Mouse (Mus musculus): ENCODE measurements at regions not wholly inside any gene's neighbourhood (a gene's known extent, or its start where the extent isn't known, plus 50 kb on each side); places are given as distances from the start of the nearest gene placed in this dataset.

DNA sequence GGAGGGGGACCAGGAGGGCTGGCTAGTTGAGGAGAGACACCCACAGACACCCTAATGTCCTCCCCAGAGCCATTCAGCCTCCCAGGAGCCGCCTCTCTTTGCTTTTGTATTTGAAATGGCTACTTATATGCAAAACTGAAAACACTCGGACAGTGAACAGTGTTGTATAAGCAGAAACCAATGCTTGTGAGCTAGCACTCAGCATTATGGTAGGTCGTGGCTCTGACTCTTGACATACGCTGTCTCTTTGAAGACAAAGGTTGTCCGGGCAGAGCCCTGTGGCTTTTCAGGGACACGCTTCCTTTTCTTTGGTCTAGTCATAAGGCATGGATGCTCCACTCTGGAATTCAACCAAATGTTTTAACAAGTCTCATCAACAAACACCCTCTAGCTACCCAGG lies 235.4 kb upstream of the Rgma start:
- DNase-seq (ENCODE audit: low spot score): no peak

DNA sequence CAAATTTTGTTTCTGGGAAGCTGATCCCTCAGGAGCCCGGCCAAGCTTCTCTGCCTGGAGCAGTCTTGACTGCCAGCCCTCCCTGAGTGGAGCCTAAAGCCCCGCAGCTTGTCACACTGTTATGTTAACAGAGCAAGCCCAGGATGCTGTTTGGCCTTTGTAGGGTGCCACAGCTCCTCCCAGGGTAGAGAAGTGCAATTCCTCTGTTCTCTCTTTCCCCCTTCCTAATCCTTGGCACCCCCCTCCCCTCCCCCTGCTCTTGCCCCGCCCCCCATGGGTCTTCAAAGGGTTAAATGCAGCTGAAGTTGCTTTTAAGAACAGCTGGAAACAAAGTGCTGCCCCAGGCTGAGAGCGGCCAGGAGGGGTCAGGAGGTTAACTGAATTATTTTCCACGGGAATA lies 234.1 kb upstream of the Rgma start:
- no peak for DNase-seq (ENCODE audit: low spot score)

DNA sequence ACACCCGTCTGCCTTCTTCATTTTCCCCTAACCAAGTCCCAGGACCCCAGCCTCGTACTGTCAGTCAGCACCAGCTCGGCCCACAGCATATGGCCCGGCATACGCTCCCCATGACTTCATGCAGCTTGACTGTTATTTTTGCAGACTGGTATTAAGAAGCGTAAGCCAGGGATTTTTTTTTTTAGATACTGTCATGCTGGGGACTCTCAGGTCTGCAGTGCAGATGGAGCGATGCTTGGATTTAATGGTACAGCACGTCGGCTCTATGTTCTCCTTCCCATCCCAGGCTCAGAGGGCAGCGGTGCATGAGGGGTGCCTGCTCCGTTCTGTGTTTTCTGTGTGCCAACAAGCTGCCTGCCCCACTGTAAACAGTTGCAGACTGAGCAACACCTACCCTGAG lies 231.4 kb upstream of the Rgma start:
- no peak for DNase-seq (ENCODE audit: low spot score)

DNA sequence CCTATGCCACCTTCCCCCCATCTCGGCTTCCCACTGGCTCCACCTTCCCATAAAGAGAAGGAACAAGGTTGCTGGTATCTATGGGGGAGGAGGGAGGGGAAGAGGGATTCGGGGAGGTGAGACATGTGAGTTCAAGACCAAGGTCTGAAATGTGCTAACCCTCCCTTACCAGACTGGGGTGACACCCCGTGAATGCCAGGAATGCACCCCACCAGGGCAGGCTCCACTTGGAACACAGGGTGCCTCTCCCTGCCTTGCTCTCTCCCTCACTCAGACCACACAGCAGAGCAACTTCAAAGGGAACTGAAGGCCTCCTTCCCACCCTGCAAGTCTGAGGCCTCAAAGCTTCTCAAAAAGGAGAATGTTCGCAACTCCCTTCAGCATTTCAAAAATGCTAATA lies 230.5 kb upstream of the Rgma start:
- no peak for DNase-seq (ENCODE audit: low spot score)

DNA sequence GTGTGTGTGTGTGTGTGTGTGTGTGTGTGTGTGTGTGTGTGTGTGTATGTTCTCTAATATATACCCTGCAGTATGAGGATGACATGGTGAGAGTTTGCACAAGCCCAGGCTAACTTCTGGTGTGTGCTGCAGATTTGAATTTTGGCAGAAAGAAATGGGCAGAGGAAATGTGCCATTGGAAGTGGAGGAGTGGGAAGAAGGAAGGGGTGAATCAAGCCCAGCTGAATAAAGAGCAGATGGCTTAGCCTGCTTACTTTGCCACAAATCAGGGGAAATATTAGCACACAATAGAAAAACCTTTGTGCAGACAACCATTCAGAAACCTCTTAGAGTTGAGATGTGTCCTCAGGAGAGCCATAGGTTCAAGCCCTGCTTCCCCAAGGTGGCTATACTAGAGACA lies 228.1 kb upstream of the Rgma start:
- DNase-seq (ENCODE audit: low spot score): no peak

DNA sequence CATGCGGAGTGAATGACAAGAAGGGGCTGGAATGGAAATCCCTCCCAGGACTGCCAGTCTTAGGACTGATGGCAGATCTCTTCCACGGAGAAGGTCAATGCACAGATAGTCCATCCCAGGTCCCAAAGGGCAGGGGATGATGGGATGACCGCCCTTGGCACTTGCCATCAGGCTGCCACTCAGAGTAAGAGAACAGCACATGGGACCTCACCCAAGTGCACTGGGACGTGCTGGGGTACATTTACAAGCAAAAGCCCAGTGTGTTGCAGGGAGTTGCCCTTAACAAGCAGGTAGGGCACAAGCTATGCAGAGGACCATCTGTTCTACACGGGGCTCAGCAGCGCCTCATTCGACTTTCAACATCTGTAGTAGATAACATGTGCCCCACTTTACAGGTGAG lies 224.9 kb upstream of the Rgma start:
- no peak for DNase-seq (ENCODE audit: low spot score)

DNA sequence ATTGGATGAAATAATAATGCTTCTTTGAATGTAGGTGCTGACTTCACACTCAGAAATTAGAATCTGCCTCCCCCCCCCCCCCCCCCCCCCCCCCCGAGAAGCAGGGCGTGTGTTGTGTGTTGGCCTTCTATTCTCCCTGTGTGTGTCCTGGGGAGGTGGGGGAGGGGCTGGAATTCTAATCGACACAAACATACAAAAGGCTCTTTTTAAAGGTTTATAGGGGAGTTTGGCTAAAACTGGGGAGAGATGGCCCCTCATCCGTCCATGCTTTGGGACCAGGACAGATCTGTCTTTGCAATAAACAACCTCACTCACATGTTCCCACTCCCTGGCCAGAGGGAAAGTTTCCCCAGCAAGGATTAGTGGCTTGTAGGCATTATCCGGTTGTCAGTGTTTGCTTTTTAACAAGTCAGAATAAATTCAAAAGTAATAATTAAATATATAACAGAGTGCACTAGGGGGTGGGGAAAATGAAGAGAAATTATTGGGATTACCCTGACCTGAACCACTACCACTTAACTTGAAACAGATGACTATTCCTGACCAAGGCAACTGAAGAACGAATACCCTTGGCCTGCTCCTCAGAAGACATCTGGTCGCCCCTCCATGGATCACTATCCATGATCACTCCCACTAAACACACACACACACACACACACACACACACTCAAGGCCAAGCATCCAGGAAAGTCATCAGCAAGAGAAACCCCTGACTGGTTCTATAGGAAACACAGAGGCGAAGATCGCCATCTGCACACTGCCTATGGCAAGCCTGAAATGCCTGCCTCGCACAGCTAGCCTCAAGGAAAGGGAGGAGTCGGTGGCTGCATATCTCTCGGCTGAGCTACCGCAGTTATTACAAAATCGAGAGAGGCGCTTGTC lies 223.5 kb upstream of the Rgma start:
- no peak for DNase-seq (ENCODE audit: low spot score)

DNA sequence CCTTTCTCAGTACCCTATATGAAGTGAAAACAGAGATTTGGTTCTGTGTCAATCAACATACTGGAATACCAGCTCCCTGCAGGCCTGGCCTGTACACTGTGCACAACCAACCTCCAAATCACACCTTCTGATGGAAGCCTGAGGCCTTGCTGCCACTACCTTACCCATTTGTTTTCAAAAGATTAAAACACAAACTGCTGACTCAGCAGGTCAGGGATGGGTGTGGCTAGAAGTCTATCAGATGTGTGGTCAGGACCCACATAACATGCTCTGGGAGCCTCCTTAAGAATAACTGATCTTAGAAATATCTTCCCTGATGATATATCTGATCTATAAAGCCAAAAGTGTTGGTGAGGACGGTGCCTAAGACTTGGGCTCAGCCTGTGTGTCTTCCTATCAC lies 221.6 kb upstream of the Rgma start:
- DNase-seq (ENCODE audit: low spot score): no peak

DNA sequence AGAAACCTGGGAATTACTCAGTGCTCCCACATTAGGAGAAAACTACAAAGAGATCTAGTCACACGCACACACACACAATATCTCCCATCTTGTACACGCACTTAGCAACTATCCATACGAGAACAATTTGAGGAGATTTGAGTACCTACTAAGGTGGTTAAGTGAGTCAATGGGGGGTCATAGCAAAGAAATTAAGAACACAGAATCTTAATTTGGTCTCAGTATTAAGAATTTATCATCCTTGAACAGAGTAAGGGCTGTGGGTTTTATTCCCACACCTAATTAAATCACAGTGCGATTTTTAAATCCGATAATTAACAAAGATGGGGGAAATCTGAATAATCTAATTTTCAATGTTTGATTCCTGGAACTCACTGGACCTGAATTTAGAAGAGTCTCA lies 216.5 kb upstream of the Rgma start:
- no peak for DNase-seq (ENCODE audit: low spot score)

DNA sequence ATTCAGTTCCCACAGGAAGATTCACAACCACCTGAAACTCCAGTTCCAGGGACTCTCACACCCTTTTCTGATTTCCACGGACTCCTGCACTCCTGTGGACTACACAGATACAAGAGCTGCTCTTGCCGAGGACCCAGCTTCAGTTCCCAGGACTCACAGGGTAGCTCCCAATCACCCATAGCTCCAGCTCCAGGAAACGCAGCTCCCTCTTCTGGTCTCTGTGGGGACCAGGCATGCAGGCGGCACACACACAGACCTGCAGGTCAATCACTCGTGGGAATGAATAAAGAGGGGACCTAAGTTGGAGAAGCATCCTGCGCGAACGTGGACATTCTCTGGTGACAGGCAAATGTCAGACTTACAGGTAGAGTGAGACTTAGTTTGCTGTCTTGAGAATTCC lies 214.3 kb upstream of the Rgma start:
- no peak for DNase-seq (ENCODE audit: low spot score)

DNA sequence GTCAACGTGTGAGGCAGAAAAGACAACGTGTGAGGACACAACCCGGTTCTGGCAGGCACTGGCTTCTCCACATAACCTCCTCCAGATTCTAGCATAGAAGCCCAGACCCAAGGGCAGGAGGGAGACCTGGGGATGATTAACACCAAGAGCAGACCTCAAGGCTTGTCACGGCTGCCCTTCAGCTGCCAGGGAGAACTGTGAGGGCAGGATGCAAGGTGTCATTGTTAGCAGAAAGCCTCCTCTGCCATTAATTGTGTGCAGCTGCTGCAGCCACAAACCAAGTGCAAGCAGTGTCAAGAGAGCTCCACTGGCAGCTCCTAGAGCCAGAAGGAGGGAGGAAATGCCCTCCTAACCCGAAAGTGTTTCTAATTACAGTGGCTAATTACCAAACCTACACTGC lies 211.6 kb upstream of the Rgma start:
- no peak for DNase-seq (ENCODE audit: low spot score)

DNA sequence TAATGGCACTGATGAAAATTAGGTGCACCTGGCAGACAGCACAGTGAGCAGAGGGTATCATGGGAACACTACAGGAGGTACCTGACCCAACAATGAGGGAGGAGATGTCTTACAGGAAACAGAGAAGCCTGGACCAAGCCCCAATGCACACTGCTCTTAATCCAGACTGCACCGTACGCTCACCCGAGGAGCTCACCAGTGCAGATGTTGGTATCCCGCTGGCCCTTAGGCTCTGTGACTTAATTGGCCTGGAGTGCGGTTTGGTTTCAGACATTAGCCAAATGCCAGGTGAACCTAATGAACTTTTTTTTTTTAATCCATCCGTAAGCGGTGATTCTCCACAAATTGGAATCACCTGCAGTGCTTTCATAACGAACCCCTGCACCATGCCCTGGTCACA lies 209.8 kb upstream of the Rgma start:
- no peak for DNase-seq (ENCODE audit: low spot score)

DNA sequence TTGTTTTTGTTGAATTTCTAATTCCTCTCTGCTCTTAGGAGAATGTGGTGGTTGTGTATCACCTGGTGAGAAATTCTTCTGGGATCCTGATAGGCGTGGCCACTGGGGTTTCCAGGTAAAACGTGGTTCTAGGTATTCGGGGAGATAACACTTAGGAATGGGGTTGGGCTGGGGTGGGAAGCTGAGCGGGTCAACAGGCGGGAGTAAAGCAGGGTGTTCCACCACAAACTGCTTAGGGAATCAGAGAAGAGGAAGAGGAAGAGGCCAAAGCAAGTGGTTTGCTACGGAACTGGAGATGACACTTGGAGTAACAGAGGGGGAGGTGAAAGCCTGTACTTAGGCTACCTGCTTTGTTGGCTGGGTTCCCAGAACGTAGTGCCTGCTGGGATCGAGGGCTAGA lies 205.9 kb upstream of the Rgma start:
- no peak for DNase-seq (ENCODE audit: low spot score)

DNA sequence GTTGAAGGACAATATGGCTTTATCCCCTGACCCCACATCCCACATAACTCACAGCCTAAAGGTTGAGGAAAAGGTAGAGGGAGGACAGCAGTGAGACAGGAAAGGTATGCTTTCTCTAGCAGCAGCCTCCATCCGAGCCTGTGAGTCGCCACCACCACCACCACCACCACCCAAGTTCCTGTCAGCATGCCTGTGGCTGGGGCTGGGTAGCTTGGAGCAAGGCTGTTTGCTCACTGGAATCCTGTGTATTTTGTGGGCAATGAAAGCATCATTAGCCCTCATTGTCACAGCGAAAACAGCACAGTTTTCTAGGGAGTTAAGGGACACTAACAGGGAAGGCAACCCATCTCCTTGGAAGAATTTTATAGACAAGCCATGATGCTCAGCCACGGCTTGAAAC lies 202.7 kb upstream of the Rgma start:
- no peak for DNase-seq (ENCODE audit: low spot score)

DNA sequence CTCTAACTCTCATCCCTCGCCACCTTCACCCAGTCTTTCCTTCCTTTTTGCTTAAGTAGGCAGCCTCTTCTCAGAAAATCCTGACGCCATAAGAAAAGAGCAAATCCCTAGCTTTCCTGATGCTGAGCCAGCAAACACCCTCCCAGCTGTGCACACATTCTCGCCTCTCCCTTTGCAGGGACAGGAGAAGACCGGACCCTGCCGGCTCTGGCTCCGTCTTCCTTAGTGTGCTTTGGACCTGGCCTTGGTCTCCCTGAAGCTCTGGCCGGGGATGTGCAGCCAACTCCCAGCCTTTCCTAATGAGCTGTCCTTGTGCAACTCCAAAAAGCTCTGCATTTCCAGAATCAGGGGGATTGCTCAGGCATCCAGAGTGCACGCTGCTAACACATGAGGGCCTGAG lies 191.5 kb upstream of the Rgma start:
- peak; percentile 31 for DNase-seq (ENCODE audit: low spot score)

DNA sequence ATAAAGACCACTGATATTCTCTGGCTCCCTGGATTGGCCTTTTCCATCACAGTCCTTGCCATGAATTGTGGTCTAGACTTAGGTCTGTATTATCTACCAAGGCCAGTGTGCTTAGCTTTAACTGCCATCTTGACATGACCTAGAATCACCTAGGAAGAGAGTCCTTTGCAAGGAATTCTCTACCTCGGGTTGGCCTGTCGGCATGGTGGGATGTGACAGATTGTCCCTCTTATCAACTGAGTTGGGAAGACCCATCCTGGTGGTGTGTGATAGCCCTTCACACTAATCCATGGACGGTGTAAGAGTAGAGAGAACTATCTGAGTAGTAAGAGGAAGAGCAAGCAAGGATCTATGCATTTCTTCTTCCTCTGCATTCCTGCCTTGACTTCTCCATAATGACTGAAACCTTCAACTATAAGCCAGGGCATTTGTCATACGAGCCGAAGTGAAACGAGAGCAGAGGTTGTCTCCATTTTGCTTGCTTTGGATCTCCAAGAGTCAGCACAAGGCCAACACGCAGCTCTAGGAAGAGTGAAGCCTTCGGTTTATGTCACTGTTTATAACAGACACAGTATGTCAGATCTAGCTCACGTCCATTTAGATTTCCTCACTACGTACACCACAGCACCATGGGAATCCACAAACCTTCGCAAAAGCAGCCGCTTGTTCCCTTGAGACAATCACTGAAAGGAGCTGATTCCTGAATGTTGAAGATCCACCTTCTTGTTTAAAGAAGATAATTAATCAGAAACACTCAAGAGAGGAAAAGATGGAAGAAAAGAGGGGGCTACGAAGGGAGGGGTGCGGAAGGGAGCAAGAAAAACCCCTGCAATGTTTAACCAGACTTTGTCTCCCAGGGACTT lies 190.9 kb upstream of the Rgma start:
- no peak for DNase-seq (ENCODE audit: low spot score)

DNA sequence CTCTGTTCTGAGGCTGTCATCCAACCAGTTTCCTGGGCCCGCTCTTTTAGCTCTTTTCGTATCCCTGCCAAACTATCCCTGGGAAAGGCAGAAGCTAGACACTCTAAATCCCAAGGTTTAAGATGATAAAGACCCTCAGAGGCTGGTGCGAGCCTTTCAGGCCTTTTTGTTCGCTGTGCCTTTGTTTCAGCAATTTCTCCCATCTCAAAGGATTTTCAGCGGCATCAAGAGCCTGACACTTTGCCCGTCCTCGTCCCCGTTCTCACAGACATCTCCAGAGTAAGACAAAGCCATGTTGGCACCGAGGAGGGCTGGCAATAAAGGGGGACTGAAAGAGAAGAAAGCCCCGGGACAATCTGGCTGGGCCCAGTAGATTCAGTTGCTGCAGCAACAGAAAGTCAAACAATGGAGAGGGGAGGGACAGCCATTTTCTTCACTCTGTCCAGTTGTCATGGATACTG lies 190.2 kb upstream of the Rgma start:
- DNase-seq (ENCODE audit: low spot score): no peak

DNA sequence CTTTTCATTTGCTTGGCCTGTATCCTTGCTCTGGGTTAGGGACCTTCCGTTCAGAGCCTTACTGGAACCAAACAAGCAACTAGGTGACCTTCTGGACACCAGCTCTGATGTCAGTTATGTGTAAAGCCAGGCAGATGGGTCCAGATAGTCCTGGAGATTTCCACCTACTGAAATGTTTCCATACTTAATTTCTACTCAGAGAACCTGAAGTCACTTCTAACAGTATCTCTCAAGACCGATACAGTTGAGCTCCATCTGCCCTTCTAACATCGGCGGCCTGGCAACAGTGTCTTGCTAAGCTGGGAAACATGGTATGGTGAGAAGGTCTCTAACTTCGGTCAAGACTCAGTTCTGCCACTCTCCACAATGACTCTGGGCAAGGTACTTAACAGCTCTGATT lies 189.7 kb upstream of the Rgma start:
- no peak for DNase-seq (ENCODE audit: low spot score)

DNA sequence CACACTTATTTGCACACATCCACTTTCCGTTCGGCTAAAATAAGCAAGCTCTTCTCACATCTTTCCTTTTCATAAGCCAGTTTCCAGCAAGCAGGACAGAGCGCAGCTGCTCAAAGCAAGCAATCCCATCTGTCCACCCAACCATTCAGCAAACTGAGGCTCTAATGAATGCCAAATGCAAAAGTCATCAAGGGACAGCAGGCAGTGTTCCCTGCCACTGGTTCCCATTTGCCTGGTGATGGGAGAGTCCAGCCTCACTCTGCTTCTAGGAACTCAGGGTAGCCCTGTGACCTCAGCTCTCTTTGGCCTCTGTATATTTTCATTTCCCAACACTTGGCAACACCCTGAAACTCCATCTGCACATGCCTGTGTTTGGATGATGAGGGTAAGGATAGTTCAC lies 188.8 kb upstream of the Rgma start:
- DNase-seq (ENCODE audit: low spot score): no peak

DNA sequence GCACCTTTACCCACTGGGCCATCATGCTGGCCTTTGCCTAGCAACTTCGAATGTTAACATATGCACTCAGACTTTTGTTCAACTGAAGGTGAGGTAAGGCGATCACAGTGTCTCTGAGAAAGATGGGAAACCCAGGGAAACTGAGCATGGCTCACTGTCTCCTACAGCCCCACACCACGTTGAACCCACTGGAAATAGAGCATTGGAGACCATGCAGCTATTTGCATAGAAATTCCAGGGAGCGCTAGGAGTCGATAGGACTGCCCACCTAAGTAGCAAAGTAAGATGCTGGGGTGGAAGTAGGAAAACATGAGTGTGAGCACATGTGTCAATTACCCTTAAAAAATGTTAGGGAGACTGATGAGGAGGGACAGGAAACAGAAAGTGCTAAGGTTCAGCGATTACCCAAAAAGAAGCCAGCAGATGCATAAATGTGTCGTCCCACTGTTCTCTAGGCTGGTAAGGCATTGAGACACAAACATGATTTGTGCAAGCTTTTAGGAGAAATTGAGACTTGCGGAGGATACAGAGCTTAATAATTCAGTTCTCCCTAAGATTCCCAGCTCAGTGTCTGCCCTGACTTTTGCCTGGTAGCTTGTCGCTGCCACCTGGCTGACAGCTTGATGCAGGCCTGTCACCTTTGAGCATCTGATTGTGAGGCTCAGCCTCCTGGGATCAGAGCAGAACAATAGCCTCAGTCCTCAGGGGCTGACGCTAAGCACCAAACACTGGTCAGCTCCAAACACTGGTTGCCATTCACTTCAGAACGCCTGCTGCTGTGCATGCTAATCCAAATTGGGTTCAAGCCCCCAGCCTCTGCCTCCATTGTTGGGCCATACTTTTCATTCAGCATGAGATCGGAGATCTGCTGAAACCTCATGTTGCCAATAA lies 183.7 kb upstream of the Rgma start:
- DNase-seq (ENCODE audit: low spot score): no peak

DNA sequence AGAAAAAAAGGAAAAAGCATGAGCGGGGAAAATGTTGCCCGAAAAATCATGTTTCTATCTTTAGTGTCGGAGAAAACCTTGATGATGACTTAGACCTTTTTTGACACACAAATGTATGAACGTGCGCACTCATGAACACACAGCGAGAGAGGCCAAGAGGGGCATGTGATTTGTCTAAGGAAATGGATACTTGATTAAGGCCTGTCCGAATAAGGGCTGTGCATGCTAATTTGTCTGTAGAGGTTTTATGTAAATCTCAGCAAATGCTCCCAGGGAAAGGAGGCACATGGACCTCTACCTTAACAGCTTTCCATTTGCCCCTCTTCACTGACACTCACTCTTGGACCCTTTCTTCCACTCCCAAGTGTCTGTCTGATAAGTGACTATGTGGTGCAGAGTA lies 182.5 kb upstream of the Rgma start:
- DNase-seq (ENCODE audit: low spot score): no peak

DNA sequence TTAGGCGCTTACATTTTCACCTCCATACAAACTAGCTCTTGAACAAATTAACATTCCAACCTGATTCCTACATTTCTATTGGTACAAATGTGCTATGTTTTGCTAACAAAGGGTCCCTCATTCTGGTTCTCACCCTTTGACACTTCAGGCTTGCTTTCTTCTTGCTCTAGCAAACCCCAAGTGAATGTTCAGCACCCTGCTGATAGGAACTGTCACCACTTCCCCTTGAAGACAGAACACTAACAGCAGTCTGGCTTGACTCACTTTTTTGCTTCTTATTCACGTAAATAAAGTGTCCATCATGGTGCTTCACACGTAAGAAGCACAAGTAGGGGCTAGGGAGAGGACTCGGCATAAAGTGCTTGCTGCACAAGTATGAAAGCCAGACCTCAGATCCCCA lies 180.0 kb upstream of the Rgma start:
- no peak for DNase-seq (ENCODE audit: low spot score)
